Mouse (Mus musculus) midbrain, postnatal 0 days (tissue): ENCODE results near the gene Thra. TPM values are rescaled to one million over a fixed set of nuclear protein-coding genes. Genes with fewer than 3 reads are reported as not detected.

Experiments used
- ATAC-seq: fragments of 200-750 bp; cut with Nextera tagmentation; 2 replicates; pipeline ENCODE4 v1.8.0; 2017; ENCODE audit warnings: moderate number of reproducible peaks, mild to moderate bottlenecking, moderate TSS enrichment, moderate library complexity; ENCODE audit not compliant: low FRiP score
- DNase-seq: peaks from one replicate; pipeline ENCODE4 v3.0.0-alpha.2; 2015; ENCODE audit warnings: low spot score
- H3K27ac ChIP-seq: fragments of 300-500 bp; sonication (generic); 2 replicates; pipeline ENCODE4 v1.5.1; 2014; ENCODE audit warnings: low read depth, mild to moderate bottlenecking, low read length, mixed read lengths
- H3K27me3 ChIP-seq: fragments of 300-500 bp; sonication (generic); 2 replicates; pipeline ENCODE4 v1.6.1; 2014; ENCODE audit warnings: low read length, control low read depth, mixed read lengths; ENCODE audit not compliant: insufficient read depth
- H3K36me3 ChIP-seq: fragments of 300-500 bp; sonication (generic); 2 replicates; pipeline ENCODE4 v1.6.1; 2014; ENCODE audit warnings: low read length, control low read depth, mixed read lengths; ENCODE audit not compliant: insufficient read depth
- H3K4me1 ChIP-seq: fragments of 300-500 bp; sonication (generic); 2 replicates; pipeline ENCODE4 v1.6.1; 2014; ENCODE audit warnings: mild to moderate bottlenecking, control low read depth, antibody characterized with exemption, low read length, mixed read lengths; ENCODE audit not compliant: insufficient read depth
- H3K4me2 ChIP-seq: fragments of 300-500 bp; sonication (generic); 2 replicates; pipeline ENCODE4 v1.6.1; 2014; ENCODE audit warnings: low read depth, mild to moderate bottlenecking, low read length, mixed read lengths; ENCODE audit not compliant: poor library complexity, severe bottlenecking
- H3K4me3 ChIP-seq: fragments of 300-500 bp; sonication (generic); 2 replicates; pipeline ENCODE4 v1.5.1; 2014; ENCODE audit warnings: low read depth, mild to moderate bottlenecking, low read length, moderate library complexity
- H3K9ac ChIP-seq: fragments of 300-500 bp; sonication (generic); replicated peaks from 2 replicates; pipeline ENCODE4 v1.6.1; 2014; ENCODE audit warnings: mild to moderate bottlenecking, low read length, moderate library complexity, mixed read lengths; ENCODE audit not compliant: poor library complexity, severe bottlenecking
- H3K9me3 ChIP-seq: fragments of 300-500 bp; sonication (generic); 2 replicates; pipeline ENCODE4 v1.6.1; 2016; ENCODE audit warnings: low read length, control low read depth
- CTCF ChIP-seq: IDR thresholded peaks from 2 replicates; pipeline ENCODE4 v1.5.1; 2016; ENCODE audit warnings: antibody characterized with exemption, mild to moderate bottlenecking
- WGBS: fragments of 180-500 bp; shearing (Covaris S2); extraction: QIAGEN DNeasy Blood & Tissue Kit; methylation state at CpG from one replicate; pipeline ENCODE4 v1.1.7; 2014; 5-methylcytosine and 5-hydroxymethylcytosine counted together
- polyA plus RNA-seq: library from polyadenylated mRNA; unstranded; fragments of >200 nt; fragmentation: Nextera tagmentation; extraction: Ambion mirVana; gene quantifications from 2 replicates; pipeline ENCODE4 v1.2.1, GENCODE M21; 2015
- total RNA-seq: library from RNA; depleted of rRNA; stranded (reverse); fragments of >200 nt; gene quantifications from 2 replicates; pipeline ENCODE4 v1.2.3, GENCODE M21; 2014

Thra gene
- total and polyA plus RNA-seq, 2 experiments from 2014 or later = 182 to 843 TPM

GRCm38 (mm10) chr11:98771131-98771530, 30.7 kb downstream of the Thra start:
- Histone ChIP-seq H3K4me3 (no peak overlapping the region), H3K27me3 (no peaks in the 10 kb centered on the region), H3K27ac (no peak overlapping the region), H3K4me1 (peaks cover 25% of the 10 kb centered on the region; the same call in 1 of the 2 replicates), H3K4me2 (no peak overlapping the region), H3K9me3 (no peaks in the 10 kb centered on the region), H3K36me3 (peaks cover 38% of the 10 kb centered on the region), H3K9ac (no peak overlapping the region)
- WGBS = 89% methylated on average over 18 of the region's 18 CpGs
- DNase-seq (no peak), ATAC-seq (no peak)
- no peak for TF ChIP-seq CTCF

- H3K9me3 ChIP-seq = no peaks in the 10 kb centered on the region
- no peaks in the 10 kb centered on the region for H3K27me3 ChIP-seq
- peaks cover 23% of the 10 kb centered on the region; the same call in 1 of the 2 replicates for H3K4me1 ChIP-seq
- H3K4me2 ChIP-seq = peak overlapping the region; percentile 96; the same call in 1 of the 2 replicates
- H3K9ac ChIP-seq = no peak overlapping the region
- no peak for ATAC-seq
- WGBS = 93% methylated on average over 11 of the region's 11 CpGs
- H3K27ac ChIP-seq = no peak overlapping the region
- H3K4me3 ChIP-seq = no peak overlapping the region
- peaks cover 38% of the 10 kb centered on the region for H3K36me3 ChIP-seq
- DNase-seq = no peak
- TF ChIP-seq CTCF = no peak
These were observed 31.5 kb downstream of the Thra start for GRCm38 (mm10) chr11:98771844-98772525.

GRCm38 (mm10) chr11:98772667-98773171, 32.3 kb downstream of the Thra start:
- Histone ChIP-seq H3K27ac (no peak overlapping the region), H3K27me3 (no peaks in the 10 kb centered on the region), H3K4me2 (peak overlapping the region; percentile 96), H3K9ac (no peak overlapping the region), H3K4me3 (peak overlapping the region; percentile 53), H3K36me3 (peaks cover 38% of the 10 kb centered on the region), H3K4me1 (peaks cover 20% of the 10 kb centered on the region; the same call in 1 of the 2 replicates), H3K9me3 (no peaks in the 10 kb centered on the region)
- TF ChIP-seq CTCF = no peak
- DNase-seq (no peak), ATAC-seq (no peak)
- 73% methylated on average over 8 of the region's 8 CpGs for WGBS

GRCm38 (mm10) chr11:98773635-98774295, 33.3 kb downstream of the Thra start:
- under 1% methylated on average over 36 of the region's 37 CpGs for WGBS
- H3K27me3 ChIP-seq = no peaks in the 10 kb centered on the region
- H3K4me3 ChIP-seq = peak overlapping the region; percentile 53
- peaks cover 12% of the 10 kb centered on the region; the same call in 1 of the 2 replicates for H3K4me1 ChIP-seq
- no peak for TF ChIP-seq CTCF
- H3K4me2 ChIP-seq = peak overlapping the region; percentile 96
- ATAC-seq (peak; percentile 67), DNase-seq (peak; percentile 95)
- peak overlapping the region; percentile 64; the same call in 1 of the 2 replicates for H3K9ac ChIP-seq
- peaks cover 29% of the 10 kb centered on the region for H3K36me3 ChIP-seq
- no peaks in the 10 kb centered on the region for H3K9me3 ChIP-seq
- peak overlapping the region; percentile 72 for H3K27ac ChIP-seq

- no peak for TF ChIP-seq CTCF
- 1% methylated on average over 22 of the region's 22 CpGs for WGBS
- ATAC-seq (peak; percentile 6), DNase-seq (no peak)
- Histone ChIP-seq H3K4me3 (peak within 1 kb of the TSS; percentile 53), H3K27me3 (no peaks in the 10 kb centered on the region), H3K4me1 (peaks cover 12% of the 10 kb centered on the region; the same call in 1 of the 2 replicates), H3K4me2 (peak within 1 kb of the TSS; percentile 96), H3K36me3 (peaks cover 19% of the 10 kb centered on the region), H3K9ac (peak within 1 kb of the TSS; percentile 64), H3K27ac (peak within 1 kb of the TSS; percentile 72), H3K9me3 (no peaks in the 10 kb centered on the region)
These were observed 34.3 kb downstream of the Thra start, which contains the start of gene Nr1d1 for GRCm38 (mm10) chr11:98774582-98775347. Gene Nr1d1, minus strand, starts transcription at chr11:98775333.
